Mouse (Mus musculus) gastrocnemius, adult 2 months (tissue): Measurements from ENCODE around the gene Sox8. TPM values are rescaled to one million over a fixed set of nuclear protein-coding genes. Genes with fewer than 3 reads are reported as not detected.

Source experiments
- DNase-seq: peaks from one replicate; pipeline ENCODE4 v3.0.0; 2022
- H3K27ac ChIP-seq: fragments of 200-600 bp; 2 replicates; pipeline ENCODE4 v1.8.1; 2022; ENCODE audit warnings: mild to moderate bottlenecking
- H3K4me3 ChIP-seq: fragments of 200-600 bp; 2 replicates; pipeline ENCODE4 v1.8.1; 2022; ENCODE audit warnings: mild to moderate bottlenecking, moderate library complexity
- CTCF ChIP-seq: fragments of 200-600 bp; IDR thresholded peaks from 2 replicates; pipeline ENCODE4 v1.8.1; 2022; ENCODE audit warnings: antibody characterized with exemption, mild to moderate bottlenecking, moderate library complexity
- intact Hi-C: fragments of 180-260 bp; cut with DNase I; formaldehyde crosslinking; loops from one replicate; pipeline ENCODE4 v1.15.1; 2025
- total RNA-seq, 2 experiments: library from RNA; stranded (reverse); gene quantifications; 2 replicates each; pipeline ENCODE4 v1.2.3; 2021

The Sox8 gene
- total RNA-seq, 2 experiments from 2014 or later, result 0.92 to 1.1 TPM

- peak overlapping the region; percentile 38 for H3K4me3 ChIP-seq
Measured at GRCm38 (mm10) chr17:25538945-25539875, 31.3 kb downstream of the Sox8 start.

GRCm38 (mm10) chr17:25530357-25531022 is 40.0 kb downstream of the Sox8 start:
- peak; percentile 44 for DNase-seq
- Histone ChIP-seq H3K4me3 (no peak overlapping the region), H3K27ac (no peak overlapping the region)
- intact Hi-C loops, result no loop called here
- TF ChIP-seq CTCF, result no peak

More at GRCm38 (mm10) chr17:25538945-25539875, 31.3 kb downstream of the Sox8 start:
- no peak for TF ChIP-seq CTCF
- peak overlapping the region; percentile 58 for H3K27ac ChIP-seq
- peak; percentile 75 for DNase-seq
- intact Hi-C loops, result no loop called here

DNA sequence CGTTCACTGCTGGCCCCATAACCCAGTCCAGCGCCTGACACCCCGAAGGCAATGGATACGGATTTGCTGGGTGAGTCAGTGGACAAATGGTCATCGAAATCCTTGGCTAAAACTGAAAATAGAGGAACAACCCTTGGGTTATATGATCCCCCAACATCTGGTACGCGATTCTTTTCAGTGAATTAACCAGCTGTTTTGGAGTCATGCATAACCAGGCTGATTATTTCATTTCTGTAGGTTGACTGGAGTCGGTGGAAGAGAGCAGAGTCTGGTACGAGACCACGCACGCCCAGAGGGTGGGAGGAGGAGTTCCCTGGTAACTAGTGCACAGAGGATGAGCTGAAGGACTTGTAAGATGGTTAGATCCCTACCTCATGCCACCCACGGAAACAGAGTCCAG is 48.4 kb downstream of the Sox8 start:
- no peak for TF ChIP-seq CTCF
- no peak overlapping the region for H3K27ac ChIP-seq
- H3K4me3 ChIP-seq, result no peak overlapping the region
- DNase-seq, result no peak
- intact Hi-C loops, result no loop called here

DNA sequence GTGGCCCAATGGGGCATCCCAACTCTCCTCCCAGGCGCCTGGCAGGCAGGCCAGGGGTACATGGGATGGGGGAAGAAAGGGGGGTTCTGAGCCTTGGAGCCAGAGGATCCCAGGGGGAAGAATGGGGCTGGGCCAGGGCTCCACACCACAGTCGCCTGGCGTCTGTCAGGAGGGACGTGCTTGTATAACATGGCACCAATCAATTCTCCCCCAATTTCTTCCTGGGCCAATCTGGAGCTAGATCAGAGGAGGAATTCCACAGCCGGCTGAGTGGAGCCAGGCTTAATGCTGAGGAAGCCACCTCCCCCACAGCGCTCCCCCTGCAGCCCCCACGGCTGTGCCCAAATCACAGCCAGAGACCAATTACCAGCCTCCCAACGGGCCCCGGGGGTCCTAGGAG is 50.0 kb downstream of the Sox8 start:
- intact Hi-C loops, result no loop called here
- Histone ChIP-seq H3K27ac (no peak overlapping the region), H3K4me3 (no peak overlapping the region)
- no peak for TF ChIP-seq CTCF
- DNase-seq, result no peak

- no peak overlapping the region for H3K4me3 ChIP-seq
- no peak for TF ChIP-seq CTCF
- no peak overlapping the region for H3K27ac ChIP-seq
- DNase-seq, result no peak
- intact Hi-C loops, result no loop called here
Measured at GRCm38 (mm10) chr17:25519511-25519910, 51.0 kb downstream of the Sox8 start.

DNA sequence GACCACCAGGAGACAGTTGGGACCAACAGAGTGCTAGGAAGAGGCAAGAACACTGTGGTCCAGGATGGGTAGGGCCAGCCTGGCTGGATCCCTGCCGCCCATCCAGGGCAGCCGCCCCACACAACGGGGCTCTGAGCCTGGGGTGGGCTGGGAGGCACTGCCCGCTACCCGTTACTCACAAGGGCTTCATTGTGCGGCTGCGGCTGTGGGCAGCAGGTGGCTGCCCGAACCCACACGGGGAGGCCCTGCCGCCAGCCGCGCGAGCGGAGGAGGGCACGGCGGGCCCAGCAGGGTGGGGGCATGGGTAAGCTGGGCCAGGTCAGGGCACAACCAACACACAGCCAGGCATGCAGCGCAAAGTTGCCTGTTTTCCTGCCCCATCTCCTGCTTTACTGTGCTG is 52.3 kb downstream of the Sox8 start:
- no peak for DNase-seq
- intact Hi-C loops, result no loop called here
- no peak overlapping the region for H3K27ac ChIP-seq
- no peak for TF ChIP-seq CTCF
- no peak overlapping the region for H3K4me3 ChIP-seq

DNA sequence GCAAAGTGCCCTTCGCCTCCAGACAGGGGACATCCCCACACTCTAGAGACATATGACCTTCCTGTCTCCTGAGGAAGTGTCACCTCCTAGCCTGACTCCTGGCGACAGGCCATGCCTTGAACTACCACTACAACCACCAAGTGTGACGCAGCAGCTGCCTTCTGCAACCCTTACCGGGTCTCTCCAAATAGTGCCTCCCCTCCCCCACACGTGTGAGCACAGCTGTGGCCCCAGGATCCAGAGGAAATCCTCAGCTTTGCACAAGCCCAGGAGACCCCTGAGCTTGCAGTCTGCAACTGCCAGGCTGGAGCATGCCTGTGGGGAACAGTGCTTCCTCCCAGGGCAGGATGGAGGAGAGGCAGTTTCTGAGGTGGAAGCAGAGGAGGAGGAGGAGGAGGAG is 54.2 kb downstream of the Sox8 start:
- no peak overlapping the region for H3K4me3 ChIP-seq
- no peak for DNase-seq
- intact Hi-C loops, result no loop called here
- TF ChIP-seq CTCF, result no peak
- H3K27ac ChIP-seq, result no peak overlapping the region

Other genes starting within 250 kb of the Sox8 start
- 1 to 10 TPM; 1.0 to 2.2 TPM for gene Tpsab1, start 225.1 kb downstream of the Sox8 start, total RNA-seq
- 1 to 10 TPM; 1.9 to 4.7 TPM for gene Tpsb2, start 204.4 kb downstream of the Sox8 start, total RNA-seq
- under 1 TPM in 1 of 2 experiments, not detected in 1; 0.48 TPM for gene Tpsg1, start 201.4 kb downstream of the Sox8 start, total RNA-seq
- gene Cacna1h, start 136.9 kb downstream of the Sox8 start, total RNA-seq, result 1 to 10 TPM in 1 of 2 experiments, under 1 TPM in 1; 0.94 to 1.7 TPM
- not detected for gene Tekt4, start 116.1 kb downstream of the Sox8 start, total RNA-seq
- not detected for gene Sstr5, start 73.4 kb downstream of the Sox8 start, total RNA-seq
- gene Lmf1, start 8.4 kb upstream of the Sox8 start, total RNA-seq, result 10 to 100 TPM in 1 of 2 experiments, 1 to 10 TPM in 1; 9.7 to 14.9 TPM
- not detected for gene Gng13, start 146.5 kb upstream of the Sox8 start, total RNA-seq
- under 1 TPM; 0.77 to 0.86 TPM for gene Chtf18, start 156.7 kb upstream of the Sox8 start, total RNA-seq
- gene Rpusd1, start 157.0 kb upstream of the Sox8 start, total RNA-seq, result 1 to 10 TPM; 3.9 to 4.0 TPM
- gene Mslnl, start 165.4 kb upstream of the Sox8 start, total RNA-seq, result not detected
- gene Msln, start 183.7 kb upstream of the Sox8 start, total RNA-seq, result under 1 TPM in 1 of 2 experiments, not detected in 1; 0.33 TPM
- gene Narfl, start 203.1 kb upstream of the Sox8 start, total RNA-seq, result 10 to 100 TPM; 28.6 to 38.7 TPM
- gene Haghl, start 215.0 kb upstream of the Sox8 start, total RNA-seq, result 1 to 10 TPM; 9.0 to 9.1 TPM
- gene Ccdc78, start 215.9 kb upstream of the Sox8 start, total RNA-seq, result not detected
- gene Fam173a, start 222.2 kb upstream of the Sox8 start, total RNA-seq, result 10 to 100 TPM; 35.9 to 43.7 TPM
- gene AC134908.4, start 225.0 kb upstream of the Sox8 start, total RNA-seq, result not detected
- gene Metrn, start 226.4 kb upstream of the Sox8 start, total RNA-seq, result 10 to 100 TPM; 40.4 to 41.0 TPM
- 1 to 10 TPM; 1.4 to 2.2 TPM for gene Fbxl16, start 238.4 kb upstream of the Sox8 start, total RNA-seq